Mouse (Mus musculus): Measurements from ENCODE around the gene Rab22a. TPM values are rescaled to one million over a fixed set of nuclear protein-coding genes. Genes with fewer than 3 reads are reported as not detected.

Gene Rab22a
- polyA plus RNA-seq, 1 experiment from 2014 or later: 35.5 TPM

- peak within 1 kb of the TSS; percentile 50 for H3K9ac ChIP-seq (replicated peaks; ENCODE audit: low read depth, low read length)
Observed at GRCm38 (mm10) chr2:173737222-173737989, 77.8 kb downstream of the Rab22a start, which contains the start of gene Vapb. Gene Vapb, plus strand, starts transcription at chr2:173737511.

DNA sequence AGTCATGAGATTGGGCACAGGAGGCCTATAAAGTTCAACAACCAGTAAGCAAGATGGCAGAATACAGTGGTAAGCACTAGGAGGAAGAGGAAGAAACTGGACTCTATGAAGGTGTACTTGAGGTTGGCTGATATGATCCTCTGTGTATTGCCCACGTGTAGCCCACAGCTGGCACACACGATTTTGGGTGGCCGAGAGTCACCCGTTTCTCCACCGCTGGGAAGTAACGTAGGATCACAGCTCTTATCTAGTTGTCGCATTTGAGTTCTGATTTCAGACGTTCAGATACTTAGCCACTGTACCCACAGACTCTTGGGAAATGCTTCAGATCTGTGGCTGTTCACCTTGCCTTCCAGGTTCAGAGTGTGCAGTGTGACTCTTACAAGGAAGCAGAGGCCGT is 78.7 kb downstream of the Rab22a start:
- H3K4me3 ChIP-seq (ENCODE audit: low read depth, low read length): peak overlapping the region; percentile 49
- H3K4me2 ChIP-seq (replicated peaks; ENCODE audit: low read depth, low read length): peak overlapping the region; percentile 77
- ATAC-seq (ENCODE audit: insufficient number of reproducible peaks, insufficient read depth, low FRiP score, low read depth): no peak
- no peaks in the 10 kb centered on the region for H3K9me3 ChIP-seq (ENCODE audit: control insufficient read depth, low read depth, low read length)
- H3K9ac ChIP-seq (replicated peaks; ENCODE audit: low read depth, low read length): peak overlapping the region; percentile 50; the same call in 1 of the 2 replicates
- 81% methylated on average over 9 of the region's 9 CpGs for WGBS
- no peak overlapping the region for H3K27ac ChIP-seq (ENCODE audit: low read length)
- no peaks in the 10 kb centered on the region for H3K36me3 ChIP-seq (ENCODE audit: control insufficient read depth, insufficient read depth, low read length)
- H3K4me1 ChIP-seq (ENCODE audit: control insufficient read depth, insufficient read depth, low read length): peaks cover 26% of the 10 kb centered on the region
- H3K27me3 ChIP-seq (ENCODE audit: control insufficient read depth, insufficient read depth, low read length): no peaks in the 10 kb centered on the region

More at GRCm38 (mm10) chr2:173737222-173737989, 77.8 kb downstream of the Rab22a start, which contains the start of gene Vapb:
- H3K27me3 ChIP-seq (ENCODE audit: control insufficient read depth, insufficient read depth, low read length): no peaks in the 10 kb centered on the region
- peak within 1 kb of the TSS; percentile 77 for H3K4me2 ChIP-seq (replicated peaks; ENCODE audit: low read depth, low read length)
- WGBS: under 1% methylated on average over 68 of the region's 70 CpGs
- ATAC-seq (ENCODE audit: insufficient number of reproducible peaks, insufficient read depth, low FRiP score, low read depth): peak; percentile 99
- H3K4me1 ChIP-seq (ENCODE audit: control insufficient read depth, insufficient read depth, low read length): peaks cover 20% of the 10 kb centered on the region
- peak within 1 kb of the TSS; percentile 49 for H3K4me3 ChIP-seq (ENCODE audit: low read depth, low read length)
- H3K27ac ChIP-seq (ENCODE audit: low read length): no peak within 1 kb of the TSS
- no peaks in the 10 kb centered on the region for H3K9me3 ChIP-seq (ENCODE audit: control insufficient read depth, low read depth, low read length)
- no peaks in the 10 kb centered on the region for H3K36me3 ChIP-seq (ENCODE audit: control insufficient read depth, insufficient read depth, low read length)

GRCm38 (mm10) chr2:173739107-173739506 is 79.5 kb downstream of the Rab22a start:
- peaks cover 34% of the 10 kb centered on the region for H3K4me1 ChIP-seq (ENCODE audit: control insufficient read depth, insufficient read depth, low read length)

GRCm38 (mm10) chr2:173742090-173742489 is 82.5 kb downstream of the Rab22a start:
- WGBS: 14% methylated on average over 13 of the region's 13 CpGs
- ATAC-seq (ENCODE audit: insufficient number of reproducible peaks, insufficient read depth, low FRiP score, low read depth): no peak
- peaks cover 34% of the 10 kb centered on the region for H3K4me1 ChIP-seq (ENCODE audit: control insufficient read depth, insufficient read depth, low read length)
- H3K4me3 ChIP-seq (ENCODE audit: low read depth, low read length): no peak overlapping the region
- peak overlapping the region; percentile 61 for H3K27ac ChIP-seq (ENCODE audit: low read length)
- H3K4me2 ChIP-seq (replicated peaks; ENCODE audit: low read depth, low read length): peak overlapping the region; percentile 20; the same call in 1 of the 2 replicates
- no peaks in the 10 kb centered on the region for H3K27me3 ChIP-seq (ENCODE audit: control insufficient read depth, insufficient read depth, low read length)
- no peak overlapping the region for H3K9ac ChIP-seq (replicated peaks; ENCODE audit: low read depth, low read length)
- H3K9me3 ChIP-seq (ENCODE audit: control insufficient read depth, low read depth, low read length): peaks cover 4% of the 10 kb centered on the region; the same call in 1 of the 2 replicates
- H3K36me3 ChIP-seq (ENCODE audit: control insufficient read depth, insufficient read depth, low read length): no peaks in the 10 kb centered on the region

More at GRCm38 (mm10) chr2:173739107-173739506, 79.5 kb downstream of the Rab22a start:
- H3K36me3 ChIP-seq (ENCODE audit: control insufficient read depth, insufficient read depth, low read length): no peaks in the 10 kb centered on the region
- no peaks in the 10 kb centered on the region for H3K27me3 ChIP-seq (ENCODE audit: control insufficient read depth, insufficient read depth, low read length)
- H3K9ac ChIP-seq (replicated peaks; ENCODE audit: low read depth, low read length): no peak overlapping the region
- H3K27ac ChIP-seq (ENCODE audit: low read length): no peak overlapping the region
- no peaks in the 10 kb centered on the region for H3K9me3 ChIP-seq (ENCODE audit: control insufficient read depth, low read depth, low read length)
- 92% methylated on average over 7 of the region's 7 CpGs for WGBS
- H3K4me3 ChIP-seq (ENCODE audit: low read depth, low read length): no peak overlapping the region
- H3K4me2 ChIP-seq (replicated peaks; ENCODE audit: low read depth, low read length): no peak overlapping the region
- ATAC-seq (ENCODE audit: insufficient number of reproducible peaks, insufficient read depth, low FRiP score, low read depth): no peak

DNA sequence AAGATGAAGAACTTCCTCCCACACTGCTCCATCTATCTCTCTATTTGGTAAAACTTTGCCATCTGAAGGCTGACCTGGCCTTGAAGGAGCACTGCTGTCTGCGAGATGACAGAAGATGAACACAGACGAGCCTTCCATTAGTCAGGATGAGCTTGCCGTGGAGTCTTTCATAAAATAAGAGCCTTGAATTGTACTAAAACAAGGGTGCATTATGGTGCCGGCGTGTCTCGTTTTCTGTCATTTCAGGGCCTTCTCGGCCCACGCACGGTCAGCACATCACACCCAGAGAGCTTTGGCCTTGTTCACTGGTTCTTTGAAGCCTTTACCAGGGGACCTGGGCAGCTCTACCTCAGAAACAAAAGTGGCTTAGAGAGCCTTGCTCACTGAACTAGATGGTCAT is 83.2 kb downstream of the Rab22a start:
- peaks cover 34% of the 10 kb centered on the region for H3K4me1 ChIP-seq (ENCODE audit: control insufficient read depth, insufficient read depth, low read length)
- no peak overlapping the region for H3K4me3 ChIP-seq (ENCODE audit: low read depth, low read length)
- no peaks in the 10 kb centered on the region for H3K27me3 ChIP-seq (ENCODE audit: control insufficient read depth, insufficient read depth, low read length)
- H3K27ac ChIP-seq (ENCODE audit: low read length): peak overlapping the region; percentile 61; the same call in 1 of the 2 replicates
- ATAC-seq (ENCODE audit: insufficient number of reproducible peaks, insufficient read depth, low FRiP score, low read depth): no peak
- H3K9me3 ChIP-seq (ENCODE audit: control insufficient read depth, low read depth, low read length): peaks cover 5% of the 10 kb centered on the region; the same call in 1 of the 2 replicates
- no peak overlapping the region for H3K4me2 ChIP-seq (replicated peaks; ENCODE audit: low read depth, low read length)
- no peaks in the 10 kb centered on the region for H3K36me3 ChIP-seq (ENCODE audit: control insufficient read depth, insufficient read depth, low read length)
- no peak overlapping the region for H3K9ac ChIP-seq (replicated peaks; ENCODE audit: low read depth, low read length)
- 49% methylated on average over 9 of the region's 9 CpGs for WGBS

DNA sequence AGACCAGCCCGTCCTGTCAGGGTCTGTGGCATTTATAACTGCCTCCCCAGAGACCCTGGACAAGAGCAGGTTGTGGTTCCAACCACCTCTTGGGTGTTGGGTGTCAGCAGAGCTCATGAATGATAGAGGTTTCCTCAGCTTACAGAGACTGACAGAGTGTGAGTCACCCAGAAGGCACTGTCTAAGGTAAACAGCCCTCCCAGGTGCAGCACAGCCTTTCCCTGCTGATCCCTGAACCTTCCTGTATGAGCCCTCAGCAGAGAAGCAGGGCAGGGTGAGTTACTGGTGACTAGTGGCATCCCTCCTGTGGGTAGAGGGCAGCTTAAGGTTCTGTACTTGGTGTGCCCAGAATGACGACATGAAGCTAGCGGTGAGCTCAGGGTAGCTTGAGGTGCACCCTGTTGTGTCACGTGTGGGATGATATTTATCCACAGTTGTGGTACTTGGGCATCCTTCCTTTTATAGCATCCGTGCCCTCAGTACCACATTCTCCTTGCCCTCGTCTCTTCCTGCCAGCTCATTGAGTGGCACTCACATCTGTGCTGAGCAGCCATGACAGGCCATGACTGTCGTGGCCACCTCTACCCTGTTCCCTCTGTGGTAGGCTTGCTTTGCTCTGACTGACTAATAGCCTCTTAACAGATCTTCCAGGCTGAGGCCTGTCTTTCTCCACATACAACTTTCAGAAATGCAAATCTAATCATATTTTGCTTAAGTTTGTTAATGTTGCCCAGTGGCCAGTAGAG is 84.7 kb downstream of the Rab22a start:
- Histone ChIP-seq H3K4me2 (replicated peaks; ENCODE audit: low read depth, low read length) (no peak overlapping the region), H3K4me3 (ENCODE audit: low read depth, low read length) (no peak overlapping the region), H3K27ac (ENCODE audit: low read length) (no peak overlapping the region), H3K4me1 (ENCODE audit: control insufficient read depth, insufficient read depth, low read length) (peaks cover 25% of the 10 kb centered on the region), H3K36me3 (ENCODE audit: control insufficient read depth, insufficient read depth, low read length) (no peaks in the 10 kb centered on the region), H3K9ac (replicated peaks; ENCODE audit: low read depth, low read length) (no peak overlapping the region), H3K9me3 (ENCODE audit: control insufficient read depth, low read depth, low read length) (peaks cover 5% of the 10 kb centered on the region; the same call in 1 of the 2 replicates), H3K27me3 (ENCODE audit: control insufficient read depth, insufficient read depth, low read length) (no peaks in the 10 kb centered on the region)
- WGBS: 83% methylated on average over 7 of the region's 7 CpGs
- ATAC-seq (ENCODE audit: insufficient number of reproducible peaks, insufficient read depth, low FRiP score, low read depth): no peak

- ATAC-seq (ENCODE audit: insufficient number of reproducible peaks, insufficient read depth, low FRiP score, low read depth): 0 out of 2 replicates have a peak, but pooled peaks have one; percentile 33
- H3K9ac ChIP-seq (replicated peaks; ENCODE audit: low read depth, low read length): no peak overlapping the region
- H3K9me3 ChIP-seq (ENCODE audit: control insufficient read depth, low read depth, low read length): peaks cover 5% of the 10 kb centered on the region; the same call in 1 of the 2 replicates
- no peak overlapping the region for H3K4me3 ChIP-seq (ENCODE audit: low read depth, low read length)
- 78% methylated on average over 2 of the region's 2 CpGs for WGBS
- H3K27me3 ChIP-seq (ENCODE audit: control insufficient read depth, insufficient read depth, low read length): no peaks in the 10 kb centered on the region
- H3K27ac ChIP-seq (ENCODE audit: low read length): no peak overlapping the region
- H3K4me2 ChIP-seq (replicated peaks; ENCODE audit: low read depth, low read length): no peak overlapping the region
- H3K4me1 ChIP-seq (ENCODE audit: control insufficient read depth, insufficient read depth, low read length): no peaks in the 10 kb centered on the region
- H3K36me3 ChIP-seq (ENCODE audit: control insufficient read depth, insufficient read depth, low read length): no peaks in the 10 kb centered on the region
Observed at GRCm38 (mm10) chr2:173748961-173749659, 89.5 kb downstream of the Rab22a start.

Measured in stomach, embryonic 14.5 days (tissue).